Mouse (Mus musculus): ENCODE results near the gene Ankdd1a.

DNA sequence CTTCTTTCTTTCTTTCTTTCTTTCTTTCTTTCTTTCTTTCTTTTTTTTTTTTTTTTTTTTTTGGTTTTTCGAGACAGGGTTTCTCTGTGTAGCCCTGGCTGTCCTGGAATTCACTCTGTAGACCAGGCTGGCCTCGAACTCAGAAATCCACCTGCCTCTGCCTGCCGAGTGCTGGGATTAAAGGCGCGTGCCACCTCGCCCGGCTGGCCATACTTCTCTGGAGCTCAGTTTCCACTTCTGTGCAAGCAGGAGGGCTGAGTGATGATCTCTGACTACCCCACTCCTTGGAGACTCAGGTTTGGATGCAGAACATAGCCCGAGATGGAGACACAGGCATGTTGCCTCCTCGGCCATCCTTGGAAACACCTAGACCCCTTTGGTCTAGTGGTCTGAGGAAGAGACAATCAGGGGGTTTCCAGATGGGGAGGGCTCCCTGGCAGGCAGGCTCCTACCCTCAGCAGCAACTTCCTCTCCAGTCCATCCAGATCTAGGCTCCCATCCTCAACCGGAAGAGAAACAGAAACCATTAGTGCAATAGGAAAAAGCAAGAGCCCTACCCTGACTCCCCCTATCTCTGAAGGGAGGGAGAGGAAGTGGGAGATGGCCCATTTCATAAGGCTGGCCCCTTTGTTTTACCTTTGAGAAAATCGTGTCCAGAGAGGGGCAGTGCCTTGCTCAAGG is 15.9 kb upstream of the Ankdd1a start:
- no peak for TF ChIP-seq CTCF (IDR thresholded peaks at IDR 0.05; ENCODE audit: low read depth, low read length)
- TF ChIP-seq GATA1 (IDR thresholded peaks at IDR 0.05; ENCODE audit: borderline replicate concordance, low read length) = no peak
- TF ChIP-seq TAL1 (conservative IDR thresholded peaks at IDR 0.05; ENCODE audit: low read depth, low read length) = no peak
- TF ChIP-seq GATA2 (IDR thresholded peaks at IDR 0.05; ENCODE audit: borderline replicate concordance, low read depth, low read length) = no peak
- TF ChIP-seq POLR2AphosphoS5 (IDR thresholded peaks at IDR 0.05; ENCODE audit: insufficient replicate concordance, low read depth, low read length) = no peak

All from G1E (cell line).